ENCODE assay signal across 17 mouse cellular contexts in the genomic region with DNA sequence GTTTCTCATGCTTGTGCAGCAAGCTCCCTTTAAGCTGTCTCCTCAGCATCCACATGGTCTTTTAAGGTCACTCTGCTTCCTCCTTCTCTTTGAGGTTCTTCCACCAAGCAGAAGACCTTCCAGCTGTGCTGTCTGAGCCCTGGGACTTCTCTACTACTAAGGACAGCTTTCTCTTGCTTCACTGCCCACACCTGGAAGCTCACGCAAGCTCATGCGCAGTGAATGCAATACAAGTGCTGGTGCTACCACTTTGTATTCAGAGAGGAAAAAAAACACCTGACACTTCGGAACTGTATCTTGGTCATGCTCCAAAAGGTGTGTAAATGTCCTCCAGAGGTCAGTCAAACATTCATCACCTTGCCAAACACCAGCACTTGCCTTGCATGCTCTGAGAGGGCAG.
"Had no signal": no experiment of that assay in that cellular context is flagged by ENCODE, and none has a peak within 500 bp of the region (broad histone marks: within the 10 kb centered on the region; RNA-seq: fewer than 3 reads in every experiment).

No protein-coding gene starts in this region.

- H3K36me3 ChIP-seq: stomach, embryonic 15.5 days had no signal

- H3K4me3 ChIP-seq: neural tube, embryonic 12.5 days; neural tube, embryonic 13.5 days; neural tube, embryonic 15.5 days; stomach, embryonic 15.5 days had no signal

- DNase-seq: retina, postnatal 1 day; right cerebral cortex, adult 18-20 months; right cerebral cortex, postnatal 14 days; right cerebral cortex, postnatal 25 days; right cerebral cortex, postnatal 4 days; spleen, adult 18-20 months; thymus, adult 18-20 months; thymus, adult 2 months; thymus, postnatal 14 days; thymus, postnatal 25 days; thymus, postnatal 36 days; thymus, postnatal 4 days had no signal

- H3K9me3 ChIP-seq: neural tube, embryonic 12.5 days; neural tube, embryonic 13.5 days; neural tube, embryonic 15.5 days; stomach, embryonic 15.5 days had no signal

- H3K27me3 ChIP-seq: neural tube, embryonic 12.5 days; neural tube, embryonic 13.5 days; neural tube, embryonic 15.5 days; stomach, embryonic 15.5 days had no signal

- H3K4me1 ChIP-seq: neural tube, embryonic 12.5 days; neural tube, embryonic 13.5 days; neural tube, embryonic 15.5 days; stomach, embryonic 15.5 days had no signal

- H3K27ac ChIP-seq: neural tube, embryonic 12.5 days; neural tube, embryonic 13.5 days; neural tube, embryonic 15.5 days; stomach, embryonic 15.5 days; stomach, postnatal 0 days had no signal

- H3K9ac ChIP-seq: neural tube, embryonic 12.5 days; neural tube, embryonic 13.5 days; neural tube, embryonic 15.5 days; stomach, embryonic 15.5 days had no signal

- H3K4me2 ChIP-seq: neural tube, embryonic 12.5 days; neural tube, embryonic 13.5 days; neural tube, embryonic 15.5 days; stomach, embryonic 15.5 days had no signal
